Mouse (Mus musculus) erythroblast, embryonic 14.5 days (primary cell): Measurements from ENCODE around the gene Hpn. TPM values are rescaled to one million over a fixed set of nuclear protein-coding genes. Genes with fewer than 3 reads are reported as not detected.

Source experiments
- H3K27me3 ChIP-seq: 2 replicates; pipeline ENCODE4 v1.6.1; 2012; ENCODE audit warnings: inconsistent platforms; ENCODE audit not compliant: control insufficient read depth
- H3K36me3 ChIP-seq: 2 replicates; pipeline ENCODE4 v1.6.1; 2012; ENCODE audit warnings: mild to moderate bottlenecking, inconsistent platforms; ENCODE audit not compliant: control insufficient read depth
- H3K4me1 ChIP-seq: 2 replicates; pipeline ENCODE4 v1.6.1; 2012; ENCODE audit warnings: inconsistent platforms; ENCODE audit not compliant: control insufficient read depth
- H3K4me3 ChIP-seq: replicated peaks from 2 replicates; pipeline ENCODE3; 2012; ENCODE audit warnings: moderate library complexity, mild to moderate bottlenecking, inconsistent platforms
- H3K9me3 ChIP-seq: 2 replicates; pipeline ENCODE4 v1.6.1; 2012; ENCODE audit warnings: low read length, inconsistent platforms, mixed read lengths; ENCODE audit not compliant: control insufficient read depth
- GATA1 ChIP-seq: IDR thresholded peaks from 2 replicates; pipeline ENCODE4 v1.6.1; 2012; ENCODE audit warnings: low read length, inconsistent platforms, mixed read lengths
- TAL1 ChIP-seq: IDR thresholded peaks from 3 replicates; pipeline ENCODE4 v1.6.1; 2012; ENCODE audit warnings: low read length, inconsistent platforms, mixed read lengths
- polyA plus RNA-seq: library from polyadenylated mRNA; stranded (reverse); fragments of >175 nt; gene quantifications from 2 replicates; pipeline ENCODE4 v1.2.3, GENCODE M21; 2012

Hpn gene
- polyA plus RNA-seq, 1 experiment = 0.15 TPM

GRCm38 (mm10) chr7:31069491-31069890, 45.6 kb downstream of the Hpn start:
- H3K4me3 ChIP-seq = no peak overlapping the region

DNA sequence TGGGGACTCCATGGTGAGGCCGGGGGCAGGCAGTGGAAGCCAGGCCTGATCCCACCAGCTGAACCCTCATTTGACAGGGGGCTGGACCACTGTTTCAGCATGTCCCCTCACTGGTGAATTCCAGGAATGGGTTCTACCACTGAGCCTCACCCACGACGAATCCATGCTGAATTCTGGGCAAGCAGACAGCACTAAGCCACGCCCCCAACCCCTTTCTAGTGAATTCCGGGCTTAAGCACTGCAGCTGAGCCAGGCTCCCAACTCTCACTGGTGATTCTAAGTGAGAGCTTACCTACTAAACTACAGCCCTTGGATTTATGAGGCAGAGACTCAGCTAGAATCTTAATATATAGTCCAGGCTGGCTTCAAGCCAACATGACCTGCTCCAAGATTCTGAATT, 47.3 kb downstream of the Hpn start:
- Histone ChIP-seq H3K27me3 (no peaks in the 10 kb centered on the region), H3K9me3 (no peaks in the 10 kb centered on the region), H3K4me1 (no peaks in the 10 kb centered on the region), H3K4me3 (no peak overlapping the region), H3K36me3 (no peaks in the 10 kb centered on the region)
- TF ChIP-seq GATA1 = no peak
- no peak for TF ChIP-seq TAL1

More at GRCm38 (mm10) chr7:31069491-31069890, 45.6 kb downstream of the Hpn start:
- no peaks in the 10 kb centered on the region for H3K9me3 ChIP-seq
- no peak for TF ChIP-seq GATA1
- no peak for TF ChIP-seq TAL1
- no peaks in the 10 kb centered on the region for H3K4me1 ChIP-seq
- H3K36me3 ChIP-seq = no peaks in the 10 kb centered on the region
- no peaks in the 10 kb centered on the region for H3K27me3 ChIP-seq

- Histone ChIP-seq H3K4me1 (no peaks in the 10 kb centered on the region), H3K9me3 (no peaks in the 10 kb centered on the region), H3K27me3 (no peaks in the 10 kb centered on the region), H3K36me3 (no peaks in the 10 kb centered on the region), H3K4me3 (no peak overlapping the region)
- TF ChIP-seq GATA1 = no peak
- no peak for TF ChIP-seq TAL1
Observed at GRCm38 (mm10) chr7:31063074-31063560, 52.0 kb downstream of the Hpn start.

DNA sequence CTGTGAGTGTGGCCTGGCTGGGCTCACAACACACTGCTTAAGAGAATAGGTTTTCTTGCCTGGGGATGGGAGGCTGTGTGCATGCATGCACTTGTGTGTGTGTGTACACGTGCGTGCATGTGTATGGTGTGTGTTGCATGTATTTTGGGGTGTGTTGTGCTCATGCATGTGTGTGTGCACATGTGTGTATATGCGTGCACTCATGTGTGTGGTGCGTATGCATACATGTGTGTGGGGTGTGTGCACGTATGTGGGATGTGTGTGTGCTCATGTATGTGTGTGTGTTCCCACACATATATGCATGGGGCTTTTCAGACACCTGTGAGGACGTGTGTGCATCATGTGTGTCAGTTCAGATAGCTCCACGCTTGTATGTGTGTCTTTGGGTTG, 54.5 kb downstream of the Hpn start:
- Histone ChIP-seq H3K4me1 (no peaks in the 10 kb centered on the region), H3K9me3 (no peaks in the 10 kb centered on the region), H3K27me3 (no peaks in the 10 kb centered on the region), H3K36me3 (no peaks in the 10 kb centered on the region), H3K4me3 (no peak overlapping the region)
- TF ChIP-seq TAL1 = no peak
- TF ChIP-seq GATA1 = no peak

- H3K4me1 ChIP-seq = no peaks in the 10 kb centered on the region
- H3K27me3 ChIP-seq = no peaks in the 10 kb centered on the region
- no peak overlapping the region for H3K4me3 ChIP-seq
- no peak for TF ChIP-seq GATA1
- TF ChIP-seq TAL1 = no peak
- H3K9me3 ChIP-seq = no peaks in the 10 kb centered on the region
- H3K36me3 ChIP-seq = no peaks in the 10 kb centered on the region
Observed at GRCm38 (mm10) chr7:31059919-31060620, 55.0 kb downstream of the Hpn start.

- Histone ChIP-seq H3K36me3 (no peaks in the 10 kb centered on the region), H3K9me3 (no peaks in the 10 kb centered on the region), H3K4me1 (no peaks in the 10 kb centered on the region), H3K27me3 (no peaks in the 10 kb centered on the region), H3K4me3 (no peak within 1 kb of the TSS)
- TF ChIP-seq GATA1 (no peak), TAL1 (no peak)
Observed at GRCm38 (mm10) chr7:31059108-31059507, 56.0 kb downstream of the Hpn start, which contains the start of gene Lgi4. TSS of gene Lgi4 (plus strand) at chr7:31059342.

DNA sequence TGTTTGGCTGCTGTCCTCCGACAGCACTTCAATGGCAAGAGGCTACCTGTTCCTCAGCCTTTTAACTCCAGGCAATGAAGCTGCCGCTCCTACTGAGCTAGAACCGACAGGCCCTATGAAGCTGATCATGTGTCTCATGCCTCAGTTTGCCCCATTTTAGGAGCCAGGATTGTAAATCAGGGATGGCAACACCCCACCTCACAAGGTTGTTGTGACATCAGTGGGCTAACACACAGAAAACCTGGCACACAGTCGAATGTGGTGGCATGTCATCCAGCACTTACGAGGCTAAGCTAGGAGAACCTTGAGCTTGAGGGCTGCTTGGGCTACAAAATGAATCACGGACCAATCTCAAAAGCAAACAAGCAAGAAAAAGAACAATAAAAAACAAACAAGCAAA, 56.9 kb downstream of the Hpn start:
- Histone ChIP-seq H3K36me3 (no peaks in the 10 kb centered on the region), H3K9me3 (no peaks in the 10 kb centered on the region), H3K4me3 (no peak overlapping the region), H3K4me1 (no peaks in the 10 kb centered on the region; the same call in 1 of the 2 replicates), H3K27me3 (peaks cover 4% of the 10 kb centered on the region)
- TF ChIP-seq TAL1 (no peak), GATA1 (no peak)

- Histone ChIP-seq H3K9me3 (no peaks in the 10 kb centered on the region), H3K36me3 (no peaks in the 10 kb centered on the region), H3K4me1 (no peaks in the 10 kb centered on the region; the same call in 1 of the 2 replicates), H3K4me3 (no peak overlapping the region), H3K27me3 (peaks cover 9% of the 10 kb centered on the region)
- TF ChIP-seq TAL1 = no peak
- no peak for TF ChIP-seq GATA1
Observed at GRCm38 (mm10) chr7:31057730-31058129, 57.4 kb downstream of the Hpn start.

DNA sequence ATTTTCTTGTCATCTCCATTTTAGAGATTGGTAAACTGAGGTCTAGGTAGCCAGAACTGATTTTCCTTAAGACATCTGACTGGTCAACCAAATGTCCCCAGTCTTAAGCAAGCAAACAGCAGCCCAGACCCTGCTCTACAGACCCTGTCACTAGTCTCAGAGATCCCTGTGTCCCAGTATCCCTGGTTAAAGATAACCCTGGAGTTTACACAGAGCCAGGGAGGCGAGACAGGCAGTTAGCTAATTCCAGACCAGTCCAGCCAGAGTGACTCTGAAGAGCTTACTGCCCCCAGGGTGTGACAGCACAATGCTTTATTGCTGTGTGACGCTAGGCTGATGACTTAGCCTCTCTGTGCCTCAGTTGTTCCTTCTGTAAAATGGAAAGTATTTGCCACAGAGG, 58.0 kb downstream of the Hpn start, which contains the start of gene Fxyd1:
Gene Fxyd1 (minus strand): TSS at position 129 of the 400 bp plus-strand sequence.
- Histone ChIP-seq H3K4me1 (no peaks in the 10 kb centered on the region; the same call in 1 of the 2 replicates), H3K4me3 (no peak within 1 kb of the TSS), H3K9me3 (no peaks in the 10 kb centered on the region), H3K36me3 (no peaks in the 10 kb centered on the region), H3K27me3 (peaks cover 15% of the 10 kb centered on the region)
- no peak for TF ChIP-seq TAL1
- TF ChIP-seq GATA1 = no peak
